Mouse (Mus musculus) thymus, adult 2 months (tissue): ENCODE measurements at regions not wholly inside any gene's neighbourhood (a gene's known extent, or its start where the extent isn't known, plus 50 kb on each side); places are given as distances from the start of the nearest gene placed in this dataset.

Experiments
- CTCF ChIP-seq: fragments of 200-500 bp; IDR thresholded peaks from 2 replicates; pipeline ENCODE4 v1.5.1; 2012; ENCODE audit warnings: mild to moderate bottlenecking, control low read depth, low read length, moderate library complexity, borderline replicate concordance; ENCODE audit not compliant: control insufficient read depth, poor library complexity, insufficient read depth; ENCODE audit errors: extremely low read depth
- POLR2A ChIP-seq: fragments of 200-500 bp; IDR thresholded peaks from 2 replicates; pipeline ENCODE4 v1.6.1; 2012; ENCODE audit warnings: mild to moderate bottlenecking, low read length, control low read depth, moderate library complexity; ENCODE audit not compliant: control insufficient read depth, poor library complexity, insufficient read depth; ENCODE audit errors: extremely low read depth

DNA sequence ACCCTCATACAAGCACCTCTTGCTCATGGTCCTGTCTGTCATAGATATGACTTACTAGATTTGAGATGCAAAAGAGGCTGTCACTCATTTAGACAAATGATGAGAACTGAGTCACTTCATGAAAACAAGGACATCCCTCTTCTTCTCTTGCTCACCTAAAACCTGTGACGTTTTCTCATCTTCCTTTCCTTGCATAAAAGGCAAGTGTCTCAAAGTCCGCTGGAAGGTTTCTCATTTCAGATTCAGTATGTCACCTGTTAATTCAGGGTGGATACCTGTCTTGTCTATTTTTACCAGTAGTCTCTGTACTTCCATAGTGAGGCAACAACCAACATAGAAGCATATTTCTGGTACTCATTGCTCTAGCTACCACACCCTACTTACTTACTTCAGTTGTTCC lies 325.6 kb downstream of the Car8 start:
- no peak for TF ChIP-seq POLR2A
- TF ChIP-seq CTCF = no peak
